Mouse (Mus musculus) CD4-positive, CD25-positive, alpha-beta regulatory T cell, adult 2 months (primary cell): ENCODE measurements around the gene Foxn3.

Experiments
- DNase-seq: peaks from one replicate; pipeline ENCODE4 v3.0.0-alpha.2; 2012; ENCODE audit warnings: low read depth, low spot score

The Foxn3 gene

DNA sequence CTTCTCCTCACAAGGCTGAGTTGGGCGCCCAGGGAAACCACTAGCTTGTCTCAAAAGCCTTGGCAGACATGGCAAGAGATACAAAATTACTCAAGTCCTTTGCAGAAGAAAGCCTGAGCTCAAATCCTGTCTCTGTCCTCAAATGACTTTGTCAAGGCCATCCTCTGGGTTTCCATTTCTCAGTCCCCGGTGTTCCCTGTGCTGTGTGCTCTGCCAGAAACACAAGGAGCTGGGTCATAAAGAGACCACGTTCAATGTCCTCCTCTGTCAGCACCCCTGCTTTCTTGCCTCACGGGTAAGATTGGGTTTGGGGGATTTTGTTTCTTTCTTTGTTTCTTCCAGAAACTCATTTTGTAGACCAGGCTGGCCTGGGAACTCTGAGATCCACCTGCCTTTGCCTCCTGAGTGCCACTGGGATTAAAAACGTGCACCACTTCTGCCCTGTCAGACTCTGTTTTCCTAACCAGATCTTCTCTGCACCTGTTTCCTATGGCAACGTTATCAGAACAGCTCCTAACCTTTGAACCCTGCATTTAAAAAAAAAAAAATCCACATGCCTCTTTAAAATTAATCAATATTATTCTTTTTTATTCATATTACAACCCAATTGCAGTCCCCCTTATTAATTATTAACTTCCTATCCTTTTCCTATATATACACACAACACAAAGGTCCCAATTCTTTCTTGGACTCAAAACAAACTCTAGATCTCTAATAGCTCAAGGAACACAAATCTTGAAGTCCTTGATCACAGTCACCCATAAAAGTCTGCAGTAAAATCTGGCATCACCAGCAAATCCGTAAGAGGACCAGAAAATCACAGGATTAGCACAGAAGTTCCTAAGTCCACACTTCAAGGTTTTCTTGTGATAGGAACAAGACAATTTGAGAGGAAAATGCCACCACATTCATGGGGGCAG lies 144.6 kb downstream of the Foxn3 start:
- no peak for DNase-seq

DNA sequence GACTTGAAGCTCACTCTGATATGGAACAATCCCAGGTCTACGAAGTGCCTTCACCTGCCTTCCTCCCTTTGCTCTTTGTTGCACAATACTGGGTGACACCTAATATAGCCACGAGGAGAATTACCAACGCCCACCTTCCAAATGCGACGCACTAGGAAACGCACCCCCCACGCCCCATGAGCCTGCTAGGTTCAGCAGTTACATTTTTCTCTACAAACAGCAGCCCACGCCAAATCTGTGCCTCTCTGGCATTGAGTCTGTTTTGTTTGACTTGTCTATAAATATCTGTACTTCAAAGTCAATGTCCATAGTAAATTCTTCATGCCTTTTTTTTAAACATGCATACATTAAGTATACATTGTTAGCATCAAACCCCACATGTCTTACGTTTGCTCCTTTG lies 145.5 kb downstream of the Foxn3 start:
- no peak for DNase-seq

DNA sequence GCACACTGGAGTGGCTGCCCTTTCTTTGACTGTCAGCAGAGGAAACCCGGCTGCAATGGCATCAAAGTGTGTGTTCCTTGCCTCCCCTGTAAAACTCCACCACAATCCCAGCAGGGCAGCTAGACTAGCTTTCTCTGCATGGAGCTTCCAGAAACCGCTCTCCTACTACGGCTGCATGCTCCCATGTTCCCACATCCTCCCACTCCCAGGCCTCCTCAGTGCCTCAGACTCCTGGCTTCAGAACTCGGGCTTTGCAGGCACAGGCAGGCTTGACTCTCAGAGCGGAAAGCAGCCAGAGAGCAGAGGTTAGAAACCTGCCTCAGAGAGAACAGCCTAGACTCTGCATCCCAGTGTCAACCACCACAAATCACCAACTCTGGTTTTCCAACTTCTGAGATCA lies 147.8 kb downstream of the Foxn3 start:
- no peak for DNase-seq

DNA sequence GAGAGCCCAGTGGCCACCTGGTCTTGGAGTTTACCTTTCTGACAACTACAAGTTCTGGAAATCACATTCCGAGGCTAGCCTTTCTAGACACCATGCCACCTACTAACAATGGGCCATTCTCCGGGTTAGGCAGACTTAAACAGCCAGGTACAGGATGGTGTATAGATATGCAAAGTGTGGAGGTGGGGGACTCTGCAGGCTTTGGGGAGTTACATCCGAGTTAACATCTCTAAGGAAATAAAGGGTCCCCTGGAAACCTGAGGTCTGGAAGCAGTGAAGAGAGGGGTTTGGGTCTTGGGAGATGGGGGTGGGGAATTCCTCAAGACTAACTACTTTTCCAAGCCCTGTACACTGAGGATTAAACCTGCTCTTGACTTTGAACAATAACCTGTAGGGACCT lies 150.9 kb downstream of the Foxn3 start:
- no peak for DNase-seq

DNA sequence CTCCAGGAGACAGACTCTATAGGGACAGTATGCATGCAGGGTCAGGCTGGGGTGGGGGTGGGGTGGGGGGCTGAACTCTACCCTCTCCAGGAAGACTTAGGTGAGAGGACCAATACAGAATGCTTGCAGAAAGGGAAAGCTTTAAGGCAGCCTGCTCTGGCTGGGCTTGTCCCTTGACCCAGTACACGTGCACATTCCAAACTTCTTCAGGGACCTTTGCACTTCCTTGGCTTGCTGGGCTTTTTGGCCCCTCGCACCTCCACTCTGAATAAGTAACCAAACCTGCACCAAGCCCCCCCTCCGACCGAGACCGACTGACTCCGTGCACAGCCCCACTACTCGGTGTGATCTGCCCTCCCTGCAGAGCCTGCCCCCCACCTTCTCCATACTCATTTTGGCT lies 151.3 kb downstream of the Foxn3 start:
- no peak for DNase-seq

DNA sequence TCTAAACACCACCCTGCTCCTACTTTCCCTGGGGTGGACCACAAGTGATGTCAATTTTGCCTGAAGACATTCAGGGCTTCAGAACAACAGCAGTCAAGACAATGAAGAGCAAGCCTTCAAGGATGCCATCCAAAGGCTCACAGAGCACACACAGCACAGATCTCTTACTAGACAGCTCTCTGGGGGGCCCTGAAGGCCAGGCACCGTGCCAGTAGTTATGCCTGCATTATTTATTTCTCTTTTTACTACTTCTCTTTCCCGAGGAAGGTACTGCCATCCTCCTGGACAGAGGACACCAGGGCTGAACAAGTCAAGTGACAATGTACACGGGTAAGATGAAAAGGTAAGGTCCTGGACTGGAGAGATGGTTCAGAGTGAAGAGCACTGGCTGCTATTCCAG lies 154.7 kb downstream of the Foxn3 start:
- no peak for DNase-seq

DNA sequence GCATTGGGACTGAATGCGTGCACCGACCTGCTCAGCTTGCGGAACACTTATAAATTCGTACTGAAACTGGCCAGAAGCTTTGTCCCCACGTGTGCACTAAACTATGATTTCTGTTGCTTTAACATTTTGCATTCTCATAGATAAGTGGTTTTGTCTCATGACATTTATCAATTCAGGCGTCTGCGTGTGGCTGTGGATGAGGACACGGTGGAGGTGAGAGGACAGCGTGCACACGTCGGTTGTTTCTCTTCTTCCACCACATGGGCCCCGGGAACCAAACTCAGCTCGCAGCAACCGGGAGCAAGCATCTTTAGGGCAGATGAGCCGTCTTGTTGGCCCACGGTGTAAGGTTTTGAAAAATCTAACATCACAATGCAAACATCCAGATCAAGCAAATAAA lies 155.3 kb downstream of the Foxn3 start:
- DNase-seq, result no peak

DNA sequence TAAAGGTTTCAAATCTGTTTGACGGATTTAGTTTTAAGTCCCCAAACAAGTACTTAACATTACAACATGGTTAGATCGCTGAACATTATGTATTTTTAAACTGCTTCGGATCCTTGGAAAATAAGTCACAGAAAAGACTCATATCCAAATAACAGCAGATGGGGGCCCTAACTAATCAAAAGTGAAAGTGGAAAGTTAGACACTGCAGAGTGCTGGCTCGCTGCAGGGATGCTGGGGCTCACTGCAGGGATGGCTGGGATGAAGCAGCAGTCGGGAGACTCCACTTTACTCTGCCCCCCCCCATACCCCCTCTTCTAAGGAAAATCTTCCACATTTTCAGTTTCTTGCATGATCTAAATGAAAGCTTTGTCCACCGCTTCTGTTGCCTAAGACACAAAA lies 156.1 kb downstream of the Foxn3 start:
- DNase-seq, result peak; percentile 42

DNA sequence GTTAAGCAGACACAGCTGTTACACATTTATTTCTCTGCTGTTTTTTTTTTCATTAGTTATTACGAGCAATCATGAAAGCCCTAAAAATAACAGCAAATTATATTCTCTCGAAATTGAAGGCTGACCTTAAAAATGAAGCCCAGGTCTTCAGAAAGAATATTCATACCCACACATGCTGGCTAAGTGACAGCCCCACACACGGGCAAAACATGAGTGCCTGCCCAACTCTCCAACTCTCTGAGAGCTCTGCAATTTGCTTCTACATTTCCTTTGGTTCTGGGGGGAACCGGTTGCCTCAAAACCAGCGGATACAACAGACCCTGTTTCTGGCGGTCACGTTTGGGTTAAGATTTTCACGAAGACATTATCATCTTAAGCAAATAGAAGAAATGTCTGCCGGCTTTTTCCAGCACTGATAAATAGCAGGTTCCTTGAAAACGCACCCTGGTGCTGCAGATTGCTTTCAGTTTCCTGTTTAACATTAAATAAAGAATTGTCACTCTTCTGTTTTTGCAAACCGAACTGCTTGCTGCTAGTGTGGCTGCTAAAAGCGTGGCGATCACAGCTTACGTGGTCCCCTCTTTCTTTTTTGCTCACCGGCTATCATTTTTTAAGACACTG lies 156.6 kb downstream of the Foxn3 start:
- DNase-seq, result peak; percentile 45

DNA sequence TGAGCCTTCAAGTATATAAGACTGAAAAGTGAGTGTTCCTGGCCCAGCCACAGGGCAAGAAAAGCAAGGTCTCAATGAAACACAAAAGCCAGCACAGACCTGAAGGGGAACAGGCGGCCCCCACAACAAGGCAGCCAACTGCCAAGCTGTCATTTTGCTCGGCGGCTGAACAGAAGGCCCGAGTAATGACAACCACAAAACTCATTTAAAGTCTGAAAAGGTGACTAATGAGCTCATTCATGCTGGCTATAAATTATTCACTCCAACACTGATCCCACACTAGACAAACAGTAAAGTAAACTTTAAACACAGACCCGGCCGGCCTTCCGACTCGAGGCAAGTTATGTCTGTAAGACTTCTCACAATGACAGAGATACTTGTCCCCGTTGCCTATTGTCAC lies 157.1 kb downstream of the Foxn3 start:
- no peak for DNase-seq

DNA sequence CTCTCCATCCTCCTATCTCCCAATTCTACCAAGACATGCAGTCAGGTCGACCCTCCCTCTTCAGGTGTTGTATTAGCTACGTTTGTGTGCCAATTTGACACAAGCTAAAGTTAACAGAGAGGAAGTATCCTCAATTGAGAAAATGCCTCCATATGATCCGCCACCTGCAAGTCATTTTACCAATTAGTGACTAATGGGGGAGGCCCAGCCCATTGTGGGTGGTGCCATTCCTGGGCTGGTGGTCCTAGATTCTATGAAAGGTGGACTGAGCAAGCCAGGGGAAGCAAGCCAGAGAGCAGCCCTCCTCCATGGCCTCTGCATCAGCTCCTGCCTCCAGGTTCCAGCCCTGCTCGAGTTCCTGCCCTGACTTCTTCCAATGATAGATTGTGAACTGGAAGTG lies 158.0 kb downstream of the Foxn3 start:
- DNase-seq, result no peak

DNA sequence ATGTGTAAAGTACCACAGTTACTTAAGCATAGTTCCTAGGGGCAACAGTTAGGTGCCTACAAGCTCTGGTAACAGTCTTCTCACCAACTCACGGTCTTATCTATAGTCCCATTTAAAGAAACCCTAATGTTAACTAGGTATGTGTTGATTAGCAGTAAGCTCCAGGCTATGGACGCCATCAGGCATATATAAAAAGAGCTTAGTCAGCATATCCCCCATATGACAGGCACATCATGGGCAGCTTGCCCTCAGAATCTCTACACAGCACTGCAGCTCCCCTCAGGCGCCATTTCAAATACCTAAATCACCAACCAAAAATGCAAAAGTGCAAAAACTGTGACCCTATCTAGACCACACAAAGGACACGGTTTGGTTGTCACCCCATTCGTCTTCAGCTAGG lies 160.4 kb downstream of the Foxn3 start:
- DNase-seq, result no peak

DNA sequence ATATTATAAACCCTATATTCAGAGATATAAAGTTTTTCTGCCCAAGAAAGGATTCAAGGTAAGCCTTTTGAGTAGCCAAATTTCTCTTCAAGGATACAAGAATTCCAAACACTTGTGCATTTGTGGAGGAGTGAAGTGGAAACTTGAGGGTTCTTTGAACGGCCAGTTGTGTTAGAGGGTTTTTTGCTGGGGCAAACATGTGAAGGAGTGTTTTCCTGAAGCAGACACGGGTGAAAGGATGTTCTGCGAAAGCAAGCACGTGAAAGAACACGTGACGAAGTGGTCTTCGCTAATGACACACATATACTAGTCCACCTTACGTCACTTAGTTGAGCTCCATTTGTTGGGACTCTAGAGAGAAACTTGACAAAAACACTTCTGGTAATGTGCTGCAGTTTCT lies 162.5 kb downstream of the Foxn3 start:
- no peak for DNase-seq

DNA sequence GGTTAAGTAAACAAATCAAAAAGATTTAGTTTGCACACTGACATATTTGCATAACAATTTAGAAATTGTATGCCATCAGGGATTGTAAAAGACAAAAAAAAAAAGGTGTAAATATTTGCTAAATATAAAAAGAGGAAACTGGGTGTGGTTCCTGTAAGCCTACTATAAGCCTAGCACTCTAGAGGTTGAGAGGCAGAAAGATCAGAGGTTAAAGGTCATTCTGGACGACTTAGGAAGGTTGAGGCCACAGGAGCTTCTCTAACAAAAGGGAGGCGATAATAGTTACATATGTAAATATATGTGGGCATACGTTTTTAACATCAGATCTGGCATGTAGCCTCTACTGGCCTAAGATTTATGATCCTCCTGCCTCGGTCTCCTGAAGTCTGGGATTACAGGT lies 163.8 kb downstream of the Foxn3 start:
- DNase-seq, result no peak

DNA sequence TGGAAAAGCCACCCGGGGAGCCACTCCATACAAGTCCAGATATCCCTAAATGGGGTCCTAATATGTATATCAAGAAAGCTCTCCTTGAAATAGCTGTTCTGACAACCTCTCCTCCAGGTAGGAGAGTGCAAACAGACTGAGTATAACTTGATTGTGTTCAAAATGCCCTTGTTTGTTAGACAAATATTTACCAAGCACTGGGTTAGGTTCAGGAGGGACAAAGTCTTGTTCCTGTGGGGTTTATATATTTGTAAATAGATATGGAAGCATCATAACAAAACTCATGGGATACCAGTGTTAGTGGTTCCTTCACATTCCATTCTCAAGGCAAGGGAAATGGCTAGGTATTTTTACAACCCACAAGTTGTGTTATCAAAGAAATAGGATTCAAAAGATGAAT lies 166.9 kb downstream of the Foxn3 start:
- no peak for DNase-seq

DNA sequence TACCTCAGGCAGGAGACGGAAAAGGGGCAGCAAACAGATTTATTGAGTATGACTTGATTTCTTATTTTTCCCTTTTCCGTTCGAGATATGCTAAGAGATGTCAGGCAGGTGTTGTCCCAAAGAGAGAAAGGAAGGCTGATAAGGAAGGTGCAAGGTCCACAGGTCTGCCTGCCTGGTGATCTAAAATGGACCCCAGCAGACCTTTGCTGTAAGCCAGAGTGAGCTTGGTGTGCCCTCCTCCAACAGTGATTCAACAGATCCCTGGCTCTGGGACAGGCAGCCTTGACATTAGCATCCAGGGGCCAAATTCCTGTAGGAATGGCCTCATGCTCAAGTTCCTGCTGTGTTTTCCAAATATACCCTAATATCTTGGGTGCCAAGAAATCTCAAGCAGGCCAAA lies 168.3 kb downstream of the Foxn3 start:
- DNase-seq, result no peak

DNA sequence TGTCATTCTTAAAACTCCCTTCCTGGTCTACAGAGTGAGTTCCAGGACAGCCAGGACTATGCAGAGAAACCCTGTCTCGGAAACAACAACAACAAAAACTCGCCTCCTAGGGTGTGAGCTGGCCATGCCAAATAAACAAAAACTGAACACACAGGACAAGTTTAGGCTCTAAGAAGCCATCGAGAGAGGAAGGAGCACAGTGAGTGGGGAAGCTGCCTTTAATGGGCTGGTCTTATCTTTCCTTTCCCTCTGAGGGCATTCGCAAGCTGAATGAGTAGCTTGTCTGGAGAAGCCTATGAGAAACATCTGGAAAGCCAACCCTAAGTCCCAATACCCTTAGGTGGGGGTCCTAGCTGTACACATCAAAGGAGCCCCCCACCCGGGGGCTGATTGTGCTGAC lies 168.7 kb downstream of the Foxn3 start:
- DNase-seq, result no peak

DNA sequence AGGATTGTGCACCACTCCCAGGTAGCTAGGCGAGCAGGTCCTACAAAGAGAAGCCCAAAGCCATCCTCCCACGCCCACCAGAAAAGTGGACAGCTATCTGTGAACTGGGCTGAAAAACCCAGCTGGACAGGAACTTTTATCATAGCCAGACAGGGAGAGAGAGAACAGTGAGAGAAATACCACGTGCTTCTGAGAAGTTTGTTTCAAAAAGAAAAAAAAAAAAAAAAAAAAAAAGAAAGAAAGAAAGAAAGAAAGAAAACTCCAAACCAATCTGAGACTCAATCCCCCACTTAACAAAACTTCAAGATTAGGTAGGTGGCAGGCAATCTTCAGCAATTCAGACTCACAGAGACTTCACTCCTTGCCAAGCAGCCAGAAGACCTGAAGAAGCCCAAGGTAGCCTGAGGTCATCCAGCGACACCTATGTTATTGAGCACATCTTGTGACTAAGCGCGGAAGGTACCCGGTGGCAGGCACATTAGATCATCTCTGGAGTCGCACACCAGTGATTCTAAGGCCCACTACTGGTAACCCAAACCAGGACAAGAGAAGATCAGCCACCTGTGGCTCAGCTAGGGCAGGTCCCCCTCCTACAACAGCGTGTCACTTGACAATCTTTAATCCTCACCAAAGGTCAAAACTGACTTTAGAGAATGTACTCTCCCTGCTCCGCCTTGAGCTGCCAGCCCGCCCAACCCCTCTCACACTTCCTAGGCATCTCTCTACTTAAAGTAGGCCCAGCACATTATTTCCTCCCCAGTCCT lies 169.3 kb downstream of the Foxn3 start:
- DNase-seq, result peak; percentile 52

DNA sequence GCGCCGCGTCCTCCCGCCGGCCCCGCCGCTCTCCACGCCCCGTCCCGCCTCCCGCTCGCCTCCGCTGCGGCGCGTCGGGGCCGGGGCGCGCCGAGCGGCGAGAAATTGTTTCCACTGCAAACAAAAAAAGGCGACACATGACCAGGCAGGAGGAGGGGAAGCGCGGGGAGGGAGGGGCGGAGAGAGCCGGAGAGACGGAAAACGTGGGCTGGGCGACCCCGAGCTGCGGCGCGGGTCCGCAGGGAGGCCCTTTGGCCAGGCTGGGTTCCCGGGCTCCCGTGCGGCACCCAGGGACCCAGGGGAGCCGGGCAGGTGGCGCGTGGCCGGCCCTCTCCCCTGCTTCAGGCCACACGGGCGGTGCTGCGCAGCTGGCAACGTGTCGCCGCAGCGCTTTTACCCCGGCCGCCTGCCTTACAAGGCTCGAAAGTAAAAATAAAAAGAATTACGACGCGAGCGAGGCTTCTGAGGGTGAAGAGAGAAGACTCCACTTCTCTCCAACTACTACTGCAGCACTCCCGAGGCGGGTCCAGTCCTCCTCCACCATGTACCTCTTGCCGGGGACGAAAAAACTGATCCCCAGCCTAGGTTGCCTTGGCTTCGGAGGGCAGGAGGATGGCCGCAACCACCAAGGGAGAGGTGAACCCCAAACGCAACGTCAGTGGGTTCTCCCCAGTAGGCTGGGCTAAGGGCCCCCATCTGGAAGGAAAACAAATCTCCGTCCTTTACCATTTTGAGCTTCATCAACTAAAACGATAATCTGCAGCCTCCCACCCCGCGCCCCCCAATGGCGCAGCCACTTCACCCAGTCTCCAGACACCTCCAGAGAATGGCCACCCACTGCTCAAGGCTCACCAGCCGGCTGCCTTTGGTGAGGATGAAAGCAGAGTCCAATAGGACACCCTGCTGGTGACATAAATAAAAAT lies 170.2 kb downstream of the Foxn3 start:
- peak; percentile 88 for DNase-seq

DNA sequence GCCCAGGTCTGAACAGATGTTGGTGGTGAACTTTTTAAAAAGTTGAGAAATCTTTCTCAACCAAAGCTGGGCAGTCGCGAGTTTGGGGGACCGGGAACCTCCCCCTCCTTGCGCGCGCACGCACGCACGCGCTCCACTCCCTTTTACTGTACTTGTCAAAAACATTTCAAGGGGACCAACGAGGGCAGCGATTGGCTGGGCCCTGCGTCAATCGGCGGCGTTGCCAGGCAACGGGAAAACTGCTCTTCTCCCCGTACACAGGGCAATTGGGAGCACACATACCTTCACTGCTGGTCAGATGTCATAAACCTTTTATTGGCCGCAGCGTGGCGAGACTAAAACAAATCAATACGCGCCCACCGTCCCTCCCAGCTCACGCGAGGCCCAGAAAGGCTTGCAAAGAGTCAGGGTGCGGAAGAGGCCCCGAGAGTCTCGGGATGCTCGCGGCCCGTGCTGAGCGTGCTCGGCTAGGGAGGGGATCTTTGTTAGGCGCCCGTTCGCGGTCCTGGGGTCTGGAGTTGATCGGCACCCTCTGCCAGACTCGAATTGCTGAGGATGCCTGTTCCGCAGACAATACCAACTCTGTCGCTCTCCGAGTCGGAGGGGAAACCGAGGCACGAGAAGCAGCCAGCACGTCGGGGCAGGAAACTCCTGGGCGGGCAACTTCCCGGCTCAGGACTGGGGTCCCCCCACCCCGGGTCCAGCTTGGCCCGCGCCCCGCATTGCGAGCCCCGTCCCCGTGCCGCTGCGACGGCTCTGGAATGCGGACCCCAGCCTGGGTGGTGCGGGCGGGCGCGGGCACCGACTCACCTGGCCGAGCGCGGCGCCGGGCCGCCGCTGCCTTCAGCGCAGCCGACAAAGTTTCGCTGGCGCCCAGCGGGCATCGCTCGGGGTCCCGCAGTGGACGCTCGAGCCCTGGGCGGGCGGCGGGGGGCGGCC lies 171.2 kb downstream of the Foxn3 start:
- DNase-seq, result peak; percentile 97
